Mouse (Mus musculus) MEL (cell line): ENCODE results near the gene Ddx21. TPM values are rescaled to one million over a fixed set of nuclear protein-coding genes. Genes with fewer than 3 reads are reported as not detected.

Source experiments
- DNase-seq: peaks from one replicate; pipeline ENCODE4 v3.0.0; 2011; ENCODE audit warnings: low read depth, low spot score
- H3K27ac ChIP-seq: 2 replicates; pipeline ENCODE4 v1.5.1; 2012; ENCODE audit warnings: low read depth, mild to moderate bottlenecking, control low read depth, low read length, moderate library complexity; ENCODE audit not compliant: control insufficient read depth
- H3K27me3 ChIP-seq, 2 experiments: fragments of 150-350 bp in 1 of 2; sonication (generic) in 1 of 2; 2 replicates each; pipeline ENCODE4 v1.6.1; 2012; ENCODE audit warnings: low read length in 2 of 2, mild to moderate bottlenecking in 2 of 2, improper control_type of control experiment in 1 of 2, moderate library complexity in 1 of 2; ENCODE audit not compliant: insufficient read depth in 2 of 2, control insufficient read depth in 1 of 2
- H3K36me3 ChIP-seq, 2 experiments: 2 replicates each; pipeline ENCODE4 v1.6.1; 2012 to 2014; ENCODE audit warnings: low read length in 2 of 2, improper control_type of control experiment in 1 of 2, inconsistent platforms in 1 of 2, mild to moderate bottlenecking in 1 of 2; ENCODE audit not compliant: insufficient read depth in 2 of 2, control insufficient read depth in 1 of 2
- H3K4me1 ChIP-seq, 2 experiments: fragments of 150-350 bp in 1 of 2; sonication (generic) in 1 of 2; 2 replicates each; pipeline ENCODE4 v1.6.1; 2012; ENCODE audit warnings: low read length in 2 of 2, improper control_type of control experiment in 1 of 2, mild to moderate bottlenecking in 1 of 2; ENCODE audit not compliant: insufficient read depth in 2 of 2, control insufficient read depth in 1 of 2
- H3K4me3 ChIP-seq, 2 experiments: fragments of 150-350 bp in 1 of 2; sonication (generic) in 1 of 2; 2 replicates each; pipeline ENCODE4 v1.5.1; 2012; ENCODE audit warnings: low read depth in 2 of 2, low read length in 2 of 2, mild to moderate bottlenecking in 2 of 2, moderate library complexity in 2 of 2, control low read depth in 1 of 2, improper control_type of control experiment in 1 of 2; ENCODE audit not compliant: control insufficient read depth in 1 of 2, insufficient read depth in 1 of 2
- H3K79me2 ChIP-seq: 2 replicates; pipeline ENCODE4 v1.6.1; 2012; ENCODE audit warnings: mild to moderate bottlenecking, low read length, moderate library complexity; ENCODE audit not compliant: control insufficient read depth, poor library complexity, insufficient read depth
- H3K9ac ChIP-seq: 2 replicates; pipeline ENCODE4 v1.6.1; 2012; ENCODE audit warnings: low read depth, mild to moderate bottlenecking, control low read depth, low read length, moderate library complexity; ENCODE audit not compliant: control insufficient read depth, poor library complexity, severe bottlenecking
- H3K9me3 ChIP-seq: fragments of 150-350 bp; sonication (generic); replicated peaks from 2 replicates; pipeline ENCODE4 v1.6.1; 2012; ENCODE audit warnings: mild to moderate bottlenecking, low read length, improper control_type of control experiment, moderate library complexity; ENCODE audit not compliant: insufficient read depth
- BHLHE40 ChIP-seq: IDR thresholded peaks from 2 replicates; pipeline ENCODE4 v1.6.1; 2012; ENCODE audit warnings: low read depth, mild to moderate bottlenecking, inconsistent platforms, low read length, improper control_type of control experiment, borderline replicate concordance
- CHD1 ChIP-seq: IDR thresholded peaks from 2 replicates; pipeline ENCODE4 v1.6.1; 2012; ENCODE audit warnings: low read depth, mild to moderate bottlenecking, inconsistent platforms, low read length, improper control_type of control experiment
- CHD2 ChIP-seq: IDR thresholded peaks from 2 replicates; pipeline ENCODE4 v1.6.1; 2011; ENCODE audit warnings: low read length, improper control_type of control experiment
- EP300 ChIP-seq, 2 experiments: IDR thresholded peaks; 2 replicates each; pipeline ENCODE4 v1.6.1; 2011; ENCODE audit warnings: improper control_type of control experiment in 2 of 2, low read length in 2 of 2, low read depth in 1 of 2, mild to moderate bottlenecking in 1 of 2
- ETS1 ChIP-seq: IDR thresholded peaks from 2 replicates; pipeline ENCODE4 v1.6.1; 2012; ENCODE audit warnings: low read depth, mild to moderate bottlenecking, inconsistent platforms, low read length, improper control_type of control experiment, moderate library complexity
- GABPA ChIP-seq: IDR thresholded peaks from 2 replicates; pipeline ENCODE4 v1.6.1; 2012; ENCODE audit warnings: low read depth, mild to moderate bottlenecking, inconsistent platforms, low read length, improper control_type of control experiment, moderate library complexity
- GATA1 ChIP-seq: IDR thresholded peaks from 2 replicates; pipeline ENCODE4 v1.6.1; 2011; ENCODE audit warnings: low read depth, low read length, improper control_type of control experiment
- HCFC1 ChIP-seq: IDR thresholded peaks from 2 replicates; pipeline ENCODE4 v1.6.1; 2012; ENCODE audit warnings: low read depth, mild to moderate bottlenecking, inconsistent platforms, low read length, improper control_type of control experiment, moderate library complexity
- JUND ChIP-seq: IDR thresholded peaks from 2 replicates; pipeline ENCODE4 v1.6.1; 2011; ENCODE audit warnings: low read depth, mild to moderate bottlenecking, improper control_type of control experiment, low read length
- MAX ChIP-seq: IDR thresholded peaks from 2 replicates; pipeline ENCODE4 v1.6.1; 2011; ENCODE audit warnings: low read length, improper control_type of control experiment
- MAZ ChIP-seq: IDR thresholded peaks from 2 replicates; pipeline ENCODE4 v1.6.1; 2012; ENCODE audit warnings: low read depth, mild to moderate bottlenecking, inconsistent platforms, low read length, improper control_type of control experiment
- MXI1 ChIP-seq: IDR thresholded peaks from 2 replicates; pipeline ENCODE4 v1.6.1; 2011; ENCODE audit warnings: mild to moderate bottlenecking, low read depth, low read length, improper control_type of control experiment
- MYB ChIP-seq: IDR thresholded peaks from 2 replicates; pipeline ENCODE4 v1.6.1; 2011; ENCODE audit warnings: mild to moderate bottlenecking, low read depth, low read length, improper control_type of control experiment
- MYC ChIP-seq: IDR thresholded peaks from 2 replicates; pipeline ENCODE4 v1.6.1; 2011; ENCODE audit warnings: low read depth, mild to moderate bottlenecking, low read length, improper control_type of control experiment, moderate library complexity
- NELFE ChIP-seq: IDR thresholded peaks from 2 replicates; pipeline ENCODE4 v1.6.1; 2011; ENCODE audit warnings: low read depth, low read length, improper control_type of control experiment
- NRF1 ChIP-seq: IDR thresholded peaks from 2 replicates; pipeline ENCODE4 v1.6.1; 2014; ENCODE audit warnings: low read depth, mild to moderate bottlenecking, inconsistent platforms, low read length, improper control_type of control experiment, moderate library complexity; ENCODE audit not compliant: poor library complexity, insufficient read depth, severe bottlenecking
- POLR2A ChIP-seq, 2 experiments: IDR thresholded peaks; 2 replicates each; pipeline ENCODE4 v1.6.1; 2011 to 2012; ENCODE audit warnings: low read length in 2 of 2, mild to moderate bottlenecking in 2 of 2, control low read depth in 1 of 2, improper control_type of control experiment in 1 of 2, low read depth in 1 of 2, moderate library complexity in 1 of 2; ENCODE audit not compliant: control insufficient read depth in 1 of 2, insufficient read depth in 1 of 2, poor library complexity in 1 of 2
- POLR2AphosphoS2 ChIP-seq: IDR thresholded peaks from 2 replicates; pipeline ENCODE4 v1.6.1; 2011; ENCODE audit warnings: low read length, improper control_type of control experiment
- RAD21 ChIP-seq: IDR thresholded peaks from 2 replicates; pipeline ENCODE4 v1.6.1; 2011; ENCODE audit warnings: mild to moderate bottlenecking, low read depth, low read length, improper control_type of control experiment
- RCOR1 ChIP-seq: IDR thresholded peaks from 2 replicates; pipeline ENCODE4 v1.6.1; 2012; ENCODE audit warnings: low read depth, mild to moderate bottlenecking, inconsistent platforms, low read length, improper control_type of control experiment
- SIN3A ChIP-seq: IDR thresholded peaks from 2 replicates; pipeline ENCODE4 v1.6.1; 2012; ENCODE audit warnings: low read length, improper control_type of control experiment, inconsistent platforms
- SMC3 ChIP-seq: IDR thresholded peaks from 2 replicates; pipeline ENCODE4 v1.6.1; 2011; ENCODE audit warnings: low read depth, low read length, improper control_type of control experiment
- TAL1 ChIP-seq: IDR thresholded peaks from 2 replicates; pipeline ENCODE4 v1.6.1; 2012; ENCODE audit warnings: mild to moderate bottlenecking, inconsistent platforms, low read length, moderate library complexity, mixed read lengths
- TBP ChIP-seq: IDR thresholded peaks from 2 replicates; pipeline ENCODE4 v1.8.0; 2011; ENCODE audit warnings: low read depth, low read length, improper control_type of control experiment
- TCF12 ChIP-seq: IDR thresholded peaks from 2 replicates; pipeline ENCODE4 v1.6.1; 2014; ENCODE audit warnings: low read depth, mild to moderate bottlenecking, inconsistent platforms, low read length, improper control_type of control experiment, moderate library complexity
- UBTF ChIP-seq: IDR thresholded peaks from 2 replicates; pipeline ENCODE4 v1.6.1; 2012; ENCODE audit warnings: low read depth, mild to moderate bottlenecking, inconsistent platforms, low read length, improper control_type of control experiment, moderate library complexity, borderline replicate concordance; ENCODE audit not compliant: insufficient read depth
- USF1 ChIP-seq: IDR thresholded peaks from 2 replicates; pipeline ENCODE4 v1.6.1; 2014; ENCODE audit warnings: low read depth, mild to moderate bottlenecking, inconsistent platforms, low read length, improper control_type of control experiment, moderate library complexity
- USF2 ChIP-seq, 2 experiments: IDR thresholded peaks; 2 replicates each; pipeline ENCODE4 v1.6.1; 2011 to 2012; ENCODE audit warnings: improper control_type of control experiment in 2 of 2, low read length in 2 of 2, borderline replicate concordance in 1 of 2, inconsistent platforms in 1 of 2, low read depth in 1 of 2, mild to moderate bottlenecking in 1 of 2; ENCODE audit not compliant: insufficient read depth in 1 of 2
- ZC3H11A ChIP-seq: IDR thresholded peaks from 2 replicates; pipeline ENCODE4 v1.6.1; 2012; ENCODE audit warnings: low read depth, mild to moderate bottlenecking, inconsistent platforms, low read length, improper control_type of control experiment
- ZKSCAN1 ChIP-seq: IDR thresholded peaks from 2 replicates; pipeline ENCODE4 v1.6.1; 2012; ENCODE audit warnings: low read depth, mild to moderate bottlenecking, inconsistent platforms, low read length, improper control_type of control experiment, moderate library complexity
- ZMIZ1 ChIP-seq: IDR thresholded peaks from 2 replicates; pipeline ENCODE4 v1.6.1; 2012; ENCODE audit warnings: low read depth, mild to moderate bottlenecking, inconsistent platforms, low read length, improper control_type of control experiment, moderate library complexity
- ZNF384 ChIP-seq: IDR thresholded peaks from 2 replicates; pipeline ENCODE4 v1.6.1; 2012; ENCODE audit warnings: low read depth, mild to moderate bottlenecking, inconsistent platforms, low read length, improper control_type of control experiment
- polyA plus RNA-seq, 2 experiments: library from polyadenylated mRNA; stranded (reverse) in 1 of 2; unstranded in 1 of 2; fragments of >175 nt in 1 of 2; fragments of >200 nt in 1 of 2; gene quantifications; 2 replicates each; pipeline versions ENCODE4 v1.2.1 to v1.2.4; 2012; ENCODE audit warnings: low replicate concordance in 2 of 2, low read depth in 1 of 2; ENCODE audit not compliant: insufficient read length in 2 of 2, insufficient read depth in 1 of 2, missing spikeins in 1 of 2
- total RNA-seq: library from RNA; depleted of rRNA; stranded (reverse); fragments of 300-350 nt; gene quantifications from 2 replicates; pipeline ENCODE4 v1.2.3, GENCODE M21; 2012

The Ddx21 gene
- total and polyA plus RNA-seq, 3 experiments = 299 to 2,442 (median 386) TPM

- peak; percentile 80 for TF ChIP-seq SIN3A
Observed at GRCm38 (mm10) chr10:62650881-62651810, 49.1 kb upstream of the Ddx21 start, which contains the start of gene Ddx50 (continued).

- no peak for TF ChIP-seq MYB
- TF ChIP-seq ZC3H11A = no peak
- TF ChIP-seq NRF1 = no peak
- no peak for TF ChIP-seq CHD1
- TF ChIP-seq SMC3 = no peak
- peak; percentile 49 for TF ChIP-seq TCF12
- TF ChIP-seq POLR2A (IDR thresholded peaks at IDR 0.05; ENCODE audit: control insufficient read depth in 1 of 2, insufficient read depth in 1 of 2, low read depth in 1 of 2, low read length in 2 of 2, poor library complexity in 1 of 2) = no peak
- peak; percentile 46 to 48; a peak in 2 of 4 replicates for TF ChIP-seq EP300 (IDR thresholded peaks at IDR 0.05; ENCODE audit: low read depth in 1 of 2, low read length in 2 of 2)
- no peak for TF ChIP-seq ZKSCAN1
- no peak for TF ChIP-seq CHD2
- no peak; the same call in 1 of the 2 replicates for TF ChIP-seq MAZ
- TF ChIP-seq POLR2AphosphoS2 = no peak
- no peak for TF ChIP-seq RCOR1
- peak; percentile 54 for TF ChIP-seq GATA1
- peak; percentile 60 for TF ChIP-seq TBP
- no peak for TF ChIP-seq NELFE
- no peak for TF ChIP-seq UBTF
- 0 out of 2 replicates have a peak, but pooled peaks have one; percentile 13 for TF ChIP-seq MYC
- no peak for TF ChIP-seq MXI1
- TF ChIP-seq MAX = 0 out of 2 replicates have a peak, but pooled peaks have one; percentile 20
- TF ChIP-seq RAD21 = no peak
- TF ChIP-seq BHLHE40 = peak; percentile 40; the same call in 1 of the 2 replicates
- TF ChIP-seq SIN3A = peak; percentile 73
- TF ChIP-seq HCFC1 = no peak; the same call in 1 of the 2 replicates
- TF ChIP-seq TAL1 = no peak
- no peak for TF ChIP-seq ZNF384
- TF ChIP-seq JUND = no peak
- TF ChIP-seq ZMIZ1 = no peak
- TF ChIP-seq ETS1 = peak; percentile 62; the same call in 1 of the 2 replicates
- no peak for TF ChIP-seq USF2 (IDR thresholded peaks at IDR 0.05; ENCODE audit: borderline replicate concordance in 1 of 2, insufficient read depth in 1 of 2, low read depth in 1 of 2, low read length in 2 of 2)
- TF ChIP-seq USF1 = no peak
- no peak for TF ChIP-seq GABPA
- Histone ChIP-seq H3K4me1 (peaks cover 8% of the 10 kb centered on the region in 2 experiments), H3K79me2 (peaks cover 31% of the 10 kb centered on the region), H3K27me3 (no peaks in the 10 kb centered on the region), H3K27ac (peak overlapping the region; percentile 83), H3K9me3 (no peaks in the 10 kb centered on the region), H3K4me3 (peak overlapping the region; percentile 80 to 88), H3K9ac (peak overlapping the region; percentile 93), H3K36me3 (peaks cover 7 to 28% of the 10 kb centered on the region in 2 experiments)
- peak; percentile 70 for DNase-seq
Observed at GRCm38 (mm10) chr10:62650358-62650782, 48.3 kb upstream of the Ddx21 start.
